Mouse (Mus musculus): ENCODE results near the gene Gnai2.

The Gnai2 gene

DNA sequence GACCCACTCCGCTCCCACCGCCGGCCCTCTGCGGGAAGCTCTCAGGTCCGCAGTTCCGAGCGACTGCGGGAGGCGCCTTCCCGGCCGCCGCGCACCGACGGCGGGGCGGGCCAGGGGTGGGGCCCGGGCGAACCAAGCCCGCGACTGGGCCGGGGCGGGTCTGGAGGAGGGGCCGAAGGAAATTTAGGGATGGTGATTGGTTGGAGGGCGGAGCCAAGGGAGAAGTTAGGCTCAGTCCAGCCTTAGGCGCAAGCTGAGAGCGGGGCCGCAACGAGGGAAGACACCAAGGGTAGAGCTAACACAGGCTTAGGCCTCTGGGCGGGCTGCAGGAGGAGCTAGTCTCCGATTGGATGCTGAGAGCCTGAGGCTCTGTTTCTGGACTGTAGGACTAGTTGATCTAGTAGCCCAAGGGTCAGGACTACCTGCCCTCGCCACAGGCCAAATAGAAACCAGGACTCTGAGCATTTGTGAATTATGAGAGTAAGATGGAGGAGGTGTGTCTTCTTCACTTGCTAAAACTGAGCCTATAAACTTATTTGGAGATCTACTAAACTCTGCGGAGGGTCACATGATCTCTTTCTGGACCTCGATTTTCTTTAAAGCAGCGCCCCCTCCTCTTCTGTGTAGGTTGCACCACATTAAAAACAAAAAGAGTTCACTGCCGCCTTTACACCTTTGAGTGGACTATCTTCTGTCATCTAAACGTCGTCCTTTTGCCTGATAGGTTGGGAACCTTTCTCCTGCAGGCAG lies at the start of gene Gnai2:
Gnai2 (minus strand) TSS at position 89 of the 750 bp plus-strand sequence.
- peak; percentile 95 to 98 for DNase-seq (ENCODE audit: low spot score in 2 of 2)

DNA sequence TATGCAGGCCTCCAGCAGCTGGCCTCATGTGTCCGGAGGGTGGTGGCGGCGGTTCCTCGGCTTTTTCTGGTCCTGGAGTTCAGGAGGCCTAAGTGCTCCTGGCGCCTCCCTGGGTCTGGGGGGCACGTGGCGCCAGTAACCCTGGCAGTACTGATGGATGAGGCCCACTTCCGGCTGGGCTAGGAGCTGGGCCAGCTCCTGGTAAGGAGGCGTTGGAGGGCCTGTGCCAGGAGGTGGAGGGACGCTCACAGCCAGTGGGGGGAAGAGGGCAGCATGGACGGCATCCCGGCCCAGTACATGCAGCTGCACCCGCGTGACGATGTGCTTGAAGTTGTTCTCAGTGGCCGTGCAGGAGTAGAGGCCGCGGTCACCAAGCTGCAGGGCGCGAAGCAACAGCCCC lies 47.2 kb upstream of the Gnai2 start:
- DNase-seq (ENCODE audit: low spot score in 2 of 2), result no peak

DNA sequence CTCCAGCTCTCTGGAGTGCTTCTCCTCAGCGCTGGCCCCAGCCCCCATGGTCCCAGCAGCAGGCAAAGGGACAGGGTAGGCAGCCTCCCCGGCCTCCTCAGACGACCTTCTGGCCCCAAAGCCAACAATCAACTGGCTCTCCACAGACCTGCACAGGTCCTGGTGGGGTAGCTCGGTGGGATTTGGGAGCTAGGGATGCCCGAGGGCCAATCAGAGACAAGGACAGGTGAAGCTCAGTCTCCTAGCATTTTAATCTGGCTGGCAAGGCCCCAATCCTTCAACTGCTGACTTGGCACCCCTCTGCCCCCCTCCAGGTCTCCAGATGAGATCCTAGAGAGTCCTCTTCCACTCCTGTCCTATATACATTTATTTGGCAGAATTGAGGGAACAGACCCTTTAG lies 44.3 kb upstream of the Gnai2 start, which contains the start of gene Gnat1:
Gnat1 (minus strand) TSS at position 212 of the 400 bp plus-strand sequence.
- DNase-seq (ENCODE audit: low spot score in 2 of 2), result no peak

DNA sequence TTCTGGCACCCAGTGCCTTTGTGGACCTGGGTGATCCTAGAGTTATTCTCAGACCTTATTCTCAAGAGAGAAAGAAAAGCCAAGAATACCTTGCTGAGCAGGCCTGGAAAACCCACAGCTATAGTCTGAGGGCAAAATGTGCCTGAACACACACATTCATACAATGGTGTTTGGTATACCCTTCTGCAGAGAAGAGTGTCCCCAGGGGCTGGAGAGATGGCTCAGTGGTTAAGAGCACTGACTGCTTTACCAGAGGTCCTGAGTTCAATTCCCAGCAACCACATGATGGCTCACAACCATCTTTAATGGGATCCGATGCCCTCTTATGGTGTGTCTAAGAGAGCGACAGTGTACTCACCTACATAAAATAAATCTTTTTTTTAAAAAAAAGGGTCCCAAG lies 43.7 kb upstream of the Gnai2 start:
- no peak for DNase-seq (ENCODE audit: low spot score in 2 of 2)

DNA sequence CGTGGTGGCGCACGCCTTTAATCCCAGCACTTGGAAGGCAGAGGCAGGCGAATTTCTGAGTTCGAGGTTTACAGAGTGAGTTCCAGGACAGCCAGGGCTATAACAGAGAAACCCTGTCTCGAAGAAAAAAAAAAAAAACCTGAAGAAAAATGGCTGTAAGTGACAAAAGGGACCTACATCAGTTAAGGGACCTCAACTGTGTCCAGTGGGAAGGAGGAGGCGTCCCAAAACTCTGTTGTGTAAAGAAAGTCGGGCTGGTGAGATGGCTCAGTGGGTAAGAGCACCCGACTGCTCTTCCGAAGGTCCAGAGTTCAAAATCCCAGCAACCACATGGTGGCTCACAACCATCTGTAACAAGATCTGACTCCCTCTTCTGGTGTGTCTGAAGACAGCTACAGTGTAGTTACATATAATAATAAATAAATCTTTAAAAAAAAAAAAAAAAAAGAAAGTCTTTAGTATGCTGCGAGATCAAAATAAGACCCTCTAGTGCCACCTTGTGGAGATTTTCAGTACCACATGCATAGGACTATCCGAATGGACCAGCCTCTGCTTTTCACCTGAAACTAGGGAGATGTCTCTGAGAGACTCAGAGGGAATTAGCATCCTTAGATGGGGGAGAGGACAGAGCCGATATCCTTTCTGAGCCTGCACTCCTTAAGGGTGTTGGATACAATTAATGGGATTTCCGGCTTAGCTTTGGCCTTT lies 42.8 kb upstream of the Gnai2 start:
- peak; percentile 70 to 85 for DNase-seq (ENCODE audit: low spot score in 2 of 2)

DNA sequence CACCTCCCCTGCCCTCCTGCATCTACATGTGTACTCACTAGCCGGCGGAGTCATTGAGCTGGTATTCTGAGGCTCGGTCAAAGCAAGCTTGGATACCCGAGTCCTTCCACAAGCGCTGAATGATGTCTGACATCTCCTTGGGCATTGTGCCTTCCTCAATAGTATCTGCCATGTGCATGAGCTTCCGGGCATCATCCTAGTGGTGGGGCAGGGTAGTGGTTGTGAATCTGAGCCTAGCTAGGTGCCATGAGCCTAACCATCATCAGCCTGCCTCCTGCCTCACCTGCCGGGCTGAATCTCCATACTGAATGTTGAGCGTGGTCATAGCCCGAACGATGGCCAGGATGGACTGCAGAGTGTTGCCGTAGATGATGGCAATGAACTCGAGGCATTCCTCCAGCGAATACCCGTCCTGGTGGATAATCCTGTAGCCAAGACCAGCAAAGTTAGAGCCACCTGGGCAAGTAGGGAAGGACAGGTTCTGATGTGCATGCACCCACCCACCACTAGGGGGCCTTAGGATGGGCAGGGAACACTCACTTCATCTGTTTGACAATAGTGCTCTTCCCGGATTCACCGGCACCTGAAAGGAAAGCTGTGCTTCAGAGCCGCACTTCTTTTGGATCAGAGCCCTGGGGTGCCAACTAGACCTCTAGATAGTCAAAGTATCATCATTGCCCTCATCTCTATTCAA lies 42.1 kb upstream of the Gnai2 start:
- peak; percentile 37 to 66 for DNase-seq (ENCODE audit: low spot score in 2 of 2)

DNA sequence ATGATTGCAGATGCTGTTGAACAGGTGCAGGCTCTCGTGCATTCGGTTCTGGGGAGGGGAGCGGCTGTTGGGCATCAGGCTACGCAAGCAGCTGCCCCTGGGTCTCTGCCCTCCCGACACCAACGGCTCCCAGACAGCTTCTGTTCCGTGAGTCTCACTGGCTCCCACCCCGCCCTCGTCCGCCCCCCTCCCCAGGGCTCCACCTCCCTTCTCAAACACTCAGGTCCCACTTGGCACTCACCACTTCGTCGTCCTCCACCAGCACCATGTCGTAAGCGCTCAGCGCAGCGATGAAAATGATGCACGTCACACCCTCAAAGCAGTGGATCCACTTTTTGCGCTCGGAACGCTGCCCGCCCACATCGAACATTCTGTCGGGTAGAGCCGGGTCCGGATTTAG lies 41.1 kb upstream of the Gnai2 start:
- no peak for DNase-seq (ENCODE audit: low spot score in 2 of 2)

DNA sequence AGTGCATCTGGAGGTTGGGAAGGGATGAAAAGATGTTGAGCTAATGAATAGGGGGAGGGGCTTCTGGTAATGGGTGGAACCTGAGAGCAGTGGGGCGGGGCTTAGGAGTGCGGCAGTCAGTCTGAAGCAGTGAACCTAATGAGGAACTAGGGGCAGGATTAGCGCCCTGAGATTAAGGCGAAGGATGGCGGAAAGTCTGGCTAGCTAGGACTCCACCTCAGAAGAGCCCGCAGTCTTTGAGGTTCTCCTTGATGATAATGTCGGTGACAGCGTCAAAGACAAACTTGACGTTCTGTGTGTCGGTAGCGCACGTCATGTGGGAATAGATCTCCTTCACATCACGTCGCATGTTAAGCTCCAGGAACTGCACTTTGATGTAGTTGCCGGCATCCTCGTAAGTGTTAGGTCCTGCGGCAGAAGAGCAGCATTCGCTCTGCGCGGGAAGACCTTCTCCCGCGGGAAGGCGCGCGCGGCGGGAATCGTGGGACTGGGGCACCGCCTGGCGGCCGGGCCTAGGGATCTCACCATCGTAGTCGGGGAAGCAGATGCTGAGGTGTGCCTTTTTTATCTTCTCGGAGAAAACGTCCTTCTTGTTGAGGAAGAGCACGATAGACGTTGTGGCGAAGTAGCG lies 40.6 kb upstream of the Gnai2 start:
- DNase-seq (ENCODE audit: low spot score in 2 of 2), result peak; percentile 30 to 56

DNA sequence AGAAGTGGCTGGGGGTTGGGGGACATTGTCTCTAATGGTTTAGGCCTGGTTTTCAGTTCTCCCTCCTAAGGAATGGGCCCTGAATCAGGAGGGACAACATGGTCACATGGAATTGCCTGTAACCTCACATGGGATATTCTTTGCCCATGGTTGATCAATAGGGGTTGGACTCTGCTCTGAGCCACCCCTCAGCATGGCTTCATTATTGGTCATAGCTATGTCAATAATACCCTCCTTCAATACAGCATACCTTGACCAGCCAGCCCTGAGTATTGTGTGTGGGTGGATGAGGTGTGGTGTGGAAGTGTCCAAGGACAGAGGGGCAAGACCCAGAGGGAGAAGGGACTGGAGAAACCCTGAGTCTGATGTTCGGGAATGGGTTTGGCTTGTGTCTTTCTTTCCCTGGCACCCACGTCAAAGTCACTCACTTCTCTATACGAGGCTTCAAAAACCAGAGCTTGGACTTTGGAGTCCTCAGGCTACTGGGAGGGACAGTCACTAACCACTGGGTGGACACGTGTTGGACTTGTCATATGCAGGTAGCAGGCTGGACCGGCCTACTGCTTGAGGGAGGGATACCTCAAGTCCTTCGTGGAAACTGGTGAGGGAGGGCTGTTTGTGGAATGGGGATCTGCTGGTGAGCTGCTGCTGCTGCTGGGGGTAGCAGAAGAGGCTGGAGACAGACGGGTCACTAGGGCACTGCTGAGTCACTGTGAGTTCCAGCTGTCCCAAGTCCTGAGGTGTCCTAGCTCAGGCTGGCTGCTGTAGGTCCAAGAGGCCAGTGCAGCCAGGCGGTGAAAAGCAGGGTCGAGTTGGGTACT lies 39.7 kb upstream of the Gnai2 start:
- DNase-seq (ENCODE audit: low spot score in 2 of 2), result no peak

DNA sequence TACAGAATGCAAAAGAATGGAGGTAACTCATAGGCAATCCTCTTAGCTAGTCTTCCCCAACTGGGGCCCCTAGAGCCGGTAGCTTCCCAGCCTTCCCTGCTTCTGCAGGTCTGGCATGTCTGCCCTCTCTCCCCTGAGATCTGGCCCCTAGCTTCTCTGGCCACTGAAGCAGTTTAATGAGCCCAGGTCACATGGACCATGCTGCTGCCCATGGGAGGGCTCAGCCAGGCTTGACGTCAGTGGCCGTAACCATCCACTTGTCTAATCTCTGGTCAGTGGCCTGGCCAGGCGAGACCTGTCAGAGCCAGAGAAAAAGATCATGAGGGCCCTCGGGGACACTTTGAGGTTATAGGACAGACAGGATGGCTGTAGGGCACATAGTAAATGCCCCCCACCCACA lies 35.1 kb upstream of the Gnai2 start:
- no peak for DNase-seq (ENCODE audit: low spot score in 2 of 2)

DNA sequence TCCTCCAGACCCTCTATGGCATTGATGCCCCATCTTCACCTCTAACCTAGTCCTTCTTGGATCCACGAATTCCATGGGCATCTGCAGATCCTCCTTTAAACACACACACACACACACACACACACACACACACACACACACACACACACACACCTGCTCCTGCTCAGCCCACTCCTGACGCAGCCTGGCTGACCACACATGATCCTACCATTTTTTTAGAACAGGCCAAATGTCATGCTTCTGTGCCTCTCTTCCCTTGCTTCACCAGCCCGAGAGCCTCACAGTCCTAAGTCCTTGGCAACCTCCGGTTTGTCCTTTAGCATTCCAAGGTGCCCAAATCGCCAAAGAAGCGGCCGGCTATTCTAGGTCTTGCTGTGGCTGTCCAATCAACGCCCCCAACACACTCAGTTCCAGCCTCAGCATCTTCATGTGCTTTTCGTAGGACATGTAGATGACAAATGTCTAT lies 34.3 kb upstream of the Gnai2 start, which contains the start of gene Slc38a3:
Slc38a3 (minus strand) TSS at position 51 of the 466 bp plus-strand sequence.
- DNase-seq (ENCODE audit: low spot score in 2 of 2), result no peak

DNA sequence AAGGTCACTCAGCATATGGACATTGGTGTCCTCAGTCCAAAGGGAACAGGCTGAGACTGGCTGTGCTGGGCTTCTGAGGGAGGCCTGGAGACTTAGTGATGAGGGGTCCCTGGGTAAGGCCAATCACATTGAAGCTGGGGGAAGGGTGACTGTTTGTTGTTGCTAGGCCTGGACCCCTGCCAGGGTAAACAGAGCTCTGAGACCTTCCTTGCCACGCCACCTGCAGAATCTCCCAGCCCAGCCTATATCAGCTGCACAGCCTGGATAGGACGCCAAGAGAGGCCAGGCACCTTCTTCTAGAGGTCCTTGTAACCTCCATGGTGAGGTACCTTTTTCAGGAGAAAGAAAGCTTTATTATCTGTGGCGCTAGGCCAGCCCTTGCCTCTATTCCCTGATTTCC lies 33.7 kb upstream of the Gnai2 start:
- DNase-seq (ENCODE audit: low spot score in 2 of 2), result no peak

DNA sequence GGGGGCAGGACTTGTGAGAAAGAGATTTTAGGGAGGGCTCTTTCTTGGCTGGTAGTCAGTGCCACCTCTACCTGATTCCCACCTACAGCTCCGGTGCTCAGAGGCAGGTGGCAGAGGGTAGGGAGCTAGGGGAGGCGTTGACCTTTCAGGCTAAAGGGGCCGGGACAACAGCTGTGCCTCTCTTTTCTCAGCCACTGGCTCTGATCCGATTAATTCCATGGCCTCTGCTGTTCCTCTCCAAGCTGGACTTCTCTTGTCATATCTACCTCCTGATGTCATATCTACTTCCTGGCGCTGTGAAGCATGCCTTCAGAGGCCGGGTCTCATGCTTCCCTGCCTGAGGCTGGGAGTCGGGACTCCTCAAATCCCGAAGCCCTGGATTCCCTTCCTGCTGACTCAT lies 32.8 kb upstream of the Gnai2 start:
- no peak for DNase-seq (ENCODE audit: low spot score in 2 of 2)

DNA sequence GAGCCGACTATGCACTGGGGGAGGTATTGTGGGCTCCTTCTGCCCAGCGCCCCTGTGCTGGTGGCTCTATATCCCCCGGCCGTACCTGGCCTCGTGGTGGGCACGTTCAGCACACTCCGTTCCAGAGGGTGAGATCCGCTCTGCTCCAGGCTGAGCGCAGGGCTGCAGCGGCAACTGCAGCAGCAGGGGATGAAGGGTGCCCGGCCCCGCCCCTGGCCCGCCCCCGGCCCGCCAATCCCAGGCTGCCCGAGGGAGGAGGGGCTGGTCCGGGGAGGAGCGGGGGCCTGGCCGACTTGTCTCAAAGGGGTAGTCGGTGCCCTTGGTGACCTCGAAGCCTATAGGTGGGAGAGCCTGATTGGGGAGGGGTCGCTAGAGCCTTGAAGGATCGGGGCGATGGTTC lies 32.1 kb upstream of the Gnai2 start:
- no peak for DNase-seq (ENCODE audit: low spot score in 2 of 2)

DNA sequence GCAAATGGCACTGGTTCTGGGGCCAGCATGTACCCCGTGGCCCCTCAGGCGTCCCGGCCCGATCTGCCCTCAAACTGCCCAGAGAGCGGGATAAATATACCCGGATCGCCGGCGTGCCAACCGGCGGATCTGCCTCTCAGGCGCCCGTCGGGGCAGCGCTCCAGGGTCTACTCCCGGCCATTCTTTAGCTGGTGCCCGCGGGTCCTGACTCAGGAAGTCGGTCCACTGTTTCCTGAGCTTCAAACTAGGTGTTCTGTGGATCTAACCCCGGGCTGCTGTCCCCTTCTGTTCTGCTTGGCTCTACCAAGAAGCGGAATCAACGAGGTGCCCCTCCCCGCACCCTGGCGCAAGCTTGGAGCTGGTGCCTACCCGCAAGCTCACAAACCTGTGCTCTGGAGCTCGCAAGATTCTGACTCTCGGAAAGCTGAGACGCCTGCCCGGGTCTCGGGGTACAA lies 31.6 kb upstream of the Gnai2 start:
- no peak for DNase-seq (ENCODE audit: low spot score in 2 of 2)

DNA sequence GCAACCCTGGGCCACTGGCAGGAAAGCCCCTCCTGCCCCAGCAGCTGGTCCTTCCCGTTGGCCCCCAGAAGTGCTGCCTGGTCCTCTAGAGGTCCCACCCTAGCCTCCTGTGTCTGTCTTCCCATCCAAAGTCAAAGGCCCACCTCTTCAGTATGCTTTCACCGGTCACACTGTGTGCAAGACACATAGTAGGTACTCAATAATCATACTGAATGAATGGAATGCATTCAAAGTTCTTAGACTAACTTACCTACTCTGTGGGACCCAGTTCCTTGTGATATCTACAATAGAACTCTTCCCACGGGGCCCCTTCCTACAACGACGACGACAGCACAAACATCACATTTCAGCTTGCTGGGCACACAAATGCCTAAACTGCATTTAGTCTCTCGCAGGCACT lies 30.1 kb upstream of the Gnai2 start:
- no peak for DNase-seq (ENCODE audit: low spot score in 2 of 2)

DNA sequence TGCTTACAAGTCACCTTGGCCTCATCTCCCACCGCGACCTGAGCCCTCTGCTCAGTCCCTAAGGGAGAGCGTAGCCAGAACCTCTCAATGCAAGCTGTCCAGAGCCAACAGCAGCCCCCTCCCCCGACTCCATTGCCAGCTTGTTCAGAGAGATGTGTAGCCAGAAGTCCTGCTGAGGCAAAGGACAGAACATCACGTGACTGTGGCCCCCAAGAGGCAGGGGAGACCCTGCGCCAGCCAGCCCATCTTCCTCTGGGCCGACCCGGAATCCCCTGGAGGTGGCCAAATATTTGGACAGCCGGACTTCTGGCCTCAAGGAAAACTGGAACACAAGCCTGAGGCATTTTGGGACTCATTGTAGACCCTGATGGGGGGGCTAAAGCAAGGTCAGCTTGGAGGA lies 28.4 kb upstream of the Gnai2 start:
- DNase-seq (ENCODE audit: low spot score in 2 of 2), result no peak

DNA sequence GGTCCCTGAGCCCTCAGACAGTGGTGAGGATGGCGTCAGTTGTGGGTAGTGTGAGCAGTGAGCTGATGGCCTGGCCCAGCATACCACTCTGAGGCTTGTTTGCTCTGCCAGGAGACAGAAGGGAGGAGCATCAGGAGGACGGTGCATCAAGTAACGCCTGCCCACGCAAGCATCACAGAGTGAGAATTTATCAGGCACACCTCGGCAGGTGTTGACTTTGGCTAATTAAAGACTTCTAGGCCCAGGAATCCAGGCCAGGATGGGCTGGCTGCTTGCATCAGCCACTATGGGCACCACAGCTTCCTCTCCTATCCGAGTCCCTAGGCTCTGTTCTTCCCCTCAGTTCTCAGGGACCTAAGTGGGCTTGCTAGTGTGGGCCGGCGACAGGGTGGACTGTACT lies 27.2 kb upstream of the Gnai2 start:
- no peak for DNase-seq (ENCODE audit: low spot score in 2 of 2)

DNA sequence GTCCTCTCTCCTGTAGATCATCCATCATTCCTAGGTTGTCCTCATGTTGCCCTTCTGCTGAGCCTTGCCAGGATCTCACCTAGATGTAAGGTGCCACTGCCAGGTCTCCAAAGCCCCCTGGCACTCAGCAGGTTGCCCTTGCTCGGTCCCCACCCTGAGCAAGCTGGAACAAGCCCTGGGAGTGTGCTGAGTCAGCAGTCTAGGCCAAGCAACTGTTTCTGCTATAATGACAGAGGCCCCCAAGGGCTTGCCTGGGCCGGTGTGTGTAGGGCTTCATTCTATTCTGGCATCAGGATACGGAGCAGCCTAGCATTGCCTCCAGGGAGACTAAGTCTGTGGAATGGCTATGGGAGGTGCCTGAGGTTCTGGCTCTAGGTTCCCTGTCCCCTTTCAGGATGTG lies 25.6 kb upstream of the Gnai2 start:
- no peak for DNase-seq (ENCODE audit: low spot score in 2 of 2)

DNA sequence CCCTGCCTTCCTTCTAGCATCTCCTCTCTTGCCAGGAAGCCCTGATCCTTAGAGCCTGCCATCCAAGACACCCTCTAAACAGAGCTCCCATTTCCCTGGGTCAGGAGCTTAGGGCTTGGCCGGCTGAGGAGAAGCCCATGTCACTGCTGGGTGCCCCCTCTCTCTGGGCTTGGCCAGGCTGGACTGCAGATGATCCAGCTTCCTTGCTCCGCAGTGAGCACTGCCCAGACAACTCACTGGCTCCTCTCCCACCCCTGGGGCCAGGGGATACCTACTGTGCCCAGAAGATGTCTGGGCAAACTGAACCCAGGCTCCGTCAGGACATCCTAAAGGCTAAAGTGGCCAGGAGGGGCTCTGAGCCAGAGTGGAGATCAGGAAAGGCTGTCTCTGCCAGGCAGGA lies 24.8 kb upstream of the Gnai2 start:
- no peak for DNase-seq (ENCODE audit: low spot score in 2 of 2)

DNA sequence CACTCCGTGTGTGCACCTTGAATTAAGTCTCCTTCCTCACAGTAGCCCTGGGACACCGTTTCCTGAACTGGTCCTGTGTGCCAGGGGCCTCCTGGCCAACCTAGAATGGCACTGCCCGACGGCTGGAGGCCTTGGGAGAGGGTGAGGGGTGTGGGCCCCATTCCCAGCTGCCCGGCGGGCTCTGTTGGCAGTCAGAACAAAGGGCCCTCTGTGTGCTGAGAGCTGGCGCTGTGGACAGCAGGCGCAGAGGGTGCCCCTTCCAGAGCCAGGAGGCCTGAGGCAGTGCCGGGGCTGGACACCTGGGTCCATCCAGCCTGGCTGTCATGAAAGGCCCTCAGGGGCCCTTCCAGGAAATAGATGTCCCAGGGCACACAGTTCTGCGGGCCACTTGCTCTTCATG lies 24.4 kb upstream of the Gnai2 start:
- no peak for DNase-seq (ENCODE audit: low spot score in 2 of 2)

All from spleen, postnatal 10 days (tissue).